Mouse (Mus musculus) ES-Bruce4 (cell line): ENCODE results near the gene Foxr1. TPM values are rescaled to one million over a fixed set of nuclear protein-coding genes. Genes with fewer than 3 reads are reported as not detected.

Source experiments
- H3K27ac ChIP-seq: 2 replicates; pipeline ENCODE4 v1.5.1; 2012; ENCODE audit warnings: low read length, inconsistent platforms; ENCODE audit not compliant: insufficient read depth
- H3K27me3 ChIP-seq: 2 replicates; pipeline ENCODE4 v1.6.1; 2012; ENCODE audit warnings: mild to moderate bottlenecking, low read length, inconsistent platforms; ENCODE audit not compliant: control insufficient read depth, poor library complexity, insufficient read depth, severe bottlenecking
- H3K36me3 ChIP-seq: 2 replicates; pipeline ENCODE4 v1.6.1; 2012; ENCODE audit warnings: inconsistent platforms, mild to moderate bottlenecking, low read length, moderate library complexity; ENCODE audit not compliant: control insufficient read depth, poor library complexity, insufficient read depth, severe bottlenecking
- H3K4me1 ChIP-seq: one replicate; pipeline ENCODE4 v1.8.1; 2011; ENCODE audit warnings: low read length; ENCODE audit not compliant: control insufficient read depth, insufficient read depth
- H3K4me3 ChIP-seq: 2 replicates; pipeline ENCODE4 v1.5.1; 2011; ENCODE audit warnings: low read depth, mild to moderate bottlenecking, low read length
- H3K9ac ChIP-seq: 2 replicates; pipeline ENCODE4 v1.6.1; 2012; ENCODE audit warnings: low read depth, mild to moderate bottlenecking, inconsistent platforms; ENCODE audit not compliant: poor library complexity, severe bottlenecking
- H3K9me3 ChIP-seq: replicated peaks from 2 replicates; pipeline ENCODE4 v1.6.1; 2012; ENCODE audit warnings: mild to moderate bottlenecking, low read length, inconsistent platforms; ENCODE audit not compliant: control insufficient read depth, poor library complexity, insufficient read depth, severe bottlenecking
- CTCF ChIP-seq: IDR thresholded peaks from one replicate; pipeline ENCODE4 v1.8.1; 2011; ENCODE audit warnings: low read depth, low read length
- EP300 ChIP-seq: IDR thresholded peaks from 2 replicates; pipeline ENCODE4 v1.6.1; 2011; ENCODE audit warnings: low read depth, low read length; ENCODE audit not compliant: insufficient read depth
- POLR2A ChIP-seq: IDR thresholded peaks from one replicate; pipeline ENCODE4 v1.8.1; 2011; ENCODE audit warnings: low read length; ENCODE audit not compliant: insufficient read depth
- polyA plus RNA-seq: library from polyadenylated mRNA; stranded (reverse); fragments of >200 nt; gene quantifications from 2 replicates; pipeline ENCODE4 v1.2.4, GENCODE M21; 2011; ENCODE audit warnings: low read depth; ENCODE audit not compliant: missing spikeins, insufficient read depth, insufficient read length

Gene Foxr1
- polyA plus RNA-seq, 1 experiment, result 1.8 TPM

DNA sequence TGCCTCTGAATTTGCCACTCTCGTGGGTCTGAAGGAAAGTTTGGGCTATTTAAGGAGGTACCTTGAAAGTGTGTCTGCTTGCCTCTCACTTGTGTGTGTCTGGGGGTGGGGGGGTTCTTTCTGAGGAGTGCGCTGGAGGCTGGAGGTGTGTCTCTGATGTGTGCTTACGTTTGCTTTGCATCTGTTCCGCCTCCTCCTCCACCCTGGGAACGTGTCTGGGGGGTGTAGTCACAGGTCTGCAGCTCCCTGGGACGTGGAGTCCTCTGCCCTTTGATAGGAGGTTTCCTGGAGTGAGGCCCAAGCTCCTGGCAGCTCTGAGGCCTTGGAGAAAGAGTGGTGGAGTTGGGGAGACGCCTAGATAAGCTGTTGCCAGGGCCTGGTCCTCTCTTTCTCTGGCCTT is 46.5 kb upstream of the Foxr1 start:
- Histone ChIP-seq H3K9me3 (no peaks in the 10 kb centered on the region), H3K4me3 (no peak overlapping the region), H3K4me1 (peaks cover 14% of the 10 kb centered on the region), H3K27ac (no peak overlapping the region), H3K9ac (no peak overlapping the region), H3K36me3 (no peaks in the 10 kb centered on the region), H3K27me3 (no peaks in the 10 kb centered on the region)
- no peak for TF ChIP-seq POLR2A
- no peak for TF ChIP-seq CTCF
- TF ChIP-seq EP300, result no peak

DNA sequence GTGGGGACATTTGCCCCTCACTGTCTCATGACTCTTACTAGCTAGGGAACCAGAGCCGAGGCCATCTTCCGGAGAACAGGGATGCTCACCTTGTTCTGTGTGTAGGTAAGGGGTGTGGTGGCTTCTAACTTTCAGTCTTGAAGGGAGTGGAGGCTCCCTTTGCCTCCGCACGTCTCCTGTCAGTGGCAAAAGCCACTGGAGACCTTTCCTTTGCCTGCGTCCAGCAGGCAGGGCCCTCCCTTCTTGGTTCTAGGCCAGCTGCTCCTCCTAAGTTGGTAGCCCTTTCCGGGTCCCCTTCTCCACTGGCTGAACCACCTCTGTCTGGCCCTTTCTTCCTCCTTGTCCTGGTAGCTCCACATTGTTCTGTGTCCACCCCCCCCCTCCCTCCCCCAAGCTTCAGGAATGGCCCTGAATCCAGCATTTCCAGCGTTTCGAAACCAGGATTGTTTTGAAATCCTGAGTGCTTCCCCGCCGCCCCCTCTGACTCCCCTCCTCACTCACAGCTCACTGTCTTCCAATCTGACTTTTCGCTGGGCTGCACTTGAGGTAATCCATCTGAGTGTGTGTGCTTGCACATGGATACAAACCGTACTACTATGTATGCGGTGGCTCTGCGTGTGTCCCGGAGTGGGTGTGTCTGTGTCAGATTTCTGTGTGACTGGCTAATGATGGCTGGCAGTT is 45.9 kb upstream of the Foxr1 start:
- TF ChIP-seq CTCF, result no peak
- no peaks in the 10 kb centered on the region for H3K9me3 ChIP-seq
- no peaks in the 10 kb centered on the region for H3K36me3 ChIP-seq
- H3K4me1 ChIP-seq, result peaks cover 14% of the 10 kb centered on the region
- no peaks in the 10 kb centered on the region for H3K27me3 ChIP-seq
- H3K27ac ChIP-seq, result no peak overlapping the region
- H3K9ac ChIP-seq, result no peak overlapping the region
- H3K4me3 ChIP-seq, result no peak overlapping the region

DNA sequence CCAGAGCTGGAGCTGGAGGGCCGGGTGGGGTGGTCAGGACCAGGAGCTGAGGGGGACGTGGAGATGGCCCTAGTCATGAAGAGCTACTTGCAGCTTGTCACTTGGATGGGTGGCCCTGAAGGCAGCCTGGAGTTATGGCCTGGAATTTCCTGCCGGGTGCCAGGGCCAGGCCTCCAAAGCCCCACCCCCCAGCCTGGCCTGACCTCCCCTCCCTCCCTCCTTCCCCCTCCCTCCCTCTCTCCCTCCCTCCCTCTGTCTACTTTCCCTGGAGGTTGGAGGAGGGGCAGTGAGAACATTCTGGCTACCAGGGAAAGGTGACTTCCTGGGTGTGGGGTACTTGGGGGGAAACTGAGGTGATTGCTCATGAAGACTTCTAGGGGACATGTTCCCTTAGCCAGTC is 45.4 kb upstream of the Foxr1 start:
- H3K36me3 ChIP-seq, result no peaks in the 10 kb centered on the region
- H3K4me3 ChIP-seq, result no peak overlapping the region
- H3K27ac ChIP-seq, result no peak overlapping the region
- H3K9me3 ChIP-seq, result no peaks in the 10 kb centered on the region
- H3K4me1 ChIP-seq, result peaks cover 14% of the 10 kb centered on the region
- no peak for TF ChIP-seq EP300
- TF ChIP-seq CTCF, result no peak
- no peak for TF ChIP-seq POLR2A
- H3K9ac ChIP-seq, result no peak overlapping the region
- no peaks in the 10 kb centered on the region for H3K27me3 ChIP-seq

DNA sequence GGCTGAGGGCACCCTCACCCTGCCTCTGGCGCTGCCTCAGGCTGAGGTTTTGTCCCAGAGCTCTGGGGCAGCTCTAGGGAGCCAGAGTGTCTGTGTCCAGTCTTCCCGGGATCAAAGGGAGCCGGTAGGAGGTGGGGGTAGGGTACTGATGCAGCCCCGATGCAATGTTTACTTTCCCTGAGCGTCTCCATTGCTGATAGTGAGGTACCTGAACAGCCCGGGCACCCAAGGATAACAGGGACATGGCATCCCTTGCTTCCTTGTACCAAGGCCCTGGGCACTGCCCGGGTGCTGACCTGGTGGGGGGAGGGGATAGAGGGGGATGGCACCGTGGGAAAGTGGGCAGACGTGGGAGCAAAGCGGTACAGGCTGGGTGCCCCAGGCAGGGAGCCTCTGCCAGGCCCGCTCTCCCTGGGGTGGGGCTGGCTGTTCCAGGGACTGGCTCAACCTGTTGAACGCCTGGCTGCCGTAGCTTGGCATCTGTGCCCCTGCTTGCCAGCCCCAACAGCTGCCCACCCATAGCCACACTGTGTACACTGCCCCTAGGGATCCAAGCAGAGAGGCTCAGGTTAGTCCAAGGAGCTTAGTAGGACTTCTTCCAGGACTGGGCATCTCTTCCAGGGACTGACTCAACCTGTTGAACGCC is 44.7 kb upstream of the Foxr1 start:
- TF ChIP-seq POLR2A (no peak), EP300 (no peak), CTCF (no peak)
- no peaks in the 10 kb centered on the region for H3K9me3 ChIP-seq
- H3K27me3 ChIP-seq, result no peaks in the 10 kb centered on the region
- no peak overlapping the region for H3K9ac ChIP-seq
- H3K4me3 ChIP-seq, result no peak overlapping the region
- H3K4me1 ChIP-seq, result peaks cover 14% of the 10 kb centered on the region
- H3K27ac ChIP-seq, result no peak overlapping the region
- no peaks in the 10 kb centered on the region for H3K36me3 ChIP-seq

DNA sequence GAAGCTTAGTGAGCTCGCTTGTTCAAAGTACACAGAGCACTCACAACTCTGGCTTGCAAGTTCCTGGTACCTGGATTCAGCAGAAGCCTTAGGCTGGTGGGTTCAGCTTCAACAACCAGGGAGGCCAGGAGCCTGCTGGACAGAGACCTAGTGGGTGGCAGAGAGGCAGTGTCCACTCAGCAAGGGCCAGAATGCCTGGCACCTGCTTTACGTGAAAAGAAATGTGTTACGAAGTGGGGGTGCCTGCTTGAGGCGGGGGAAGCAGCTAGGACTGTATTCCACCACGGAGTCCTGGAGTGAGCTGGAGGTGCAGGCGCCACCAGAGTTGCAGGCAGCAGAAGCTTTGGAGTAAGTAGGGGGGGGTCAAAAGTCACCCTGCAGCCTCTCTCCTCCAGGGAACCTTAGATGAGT is 44.2 kb upstream of the Foxr1 start:
- H3K4me1 ChIP-seq, result peaks cover 14% of the 10 kb centered on the region
- no peaks in the 10 kb centered on the region for H3K36me3 ChIP-seq
- no peaks in the 10 kb centered on the region for H3K27me3 ChIP-seq
- no peak overlapping the region for H3K4me3 ChIP-seq
- no peak overlapping the region for H3K9ac ChIP-seq
- no peak overlapping the region for H3K27ac ChIP-seq
- no peaks in the 10 kb centered on the region for H3K9me3 ChIP-seq
- TF ChIP-seq POLR2A (no peak), EP300 (no peak), CTCF (no peak)

- H3K27ac ChIP-seq, result no peak overlapping the region
- H3K36me3 ChIP-seq, result no peaks in the 10 kb centered on the region
- H3K27me3 ChIP-seq, result no peaks in the 10 kb centered on the region
- peaks cover 14% of the 10 kb centered on the region for H3K4me1 ChIP-seq
- TF ChIP-seq CTCF (no peak), EP300 (no peak), POLR2A (no peak)
- H3K9me3 ChIP-seq, result no peaks in the 10 kb centered on the region
- H3K9ac ChIP-seq, result no peak overlapping the region
- no peak overlapping the region for H3K4me3 ChIP-seq
Measured at GRCm38 (mm10) chr9:44484311-44485104, 43.6 kb upstream of the Foxr1 start.
